Mouse (Mus musculus): ENCODE measurements around the gene Sult2b1.

DNA sequence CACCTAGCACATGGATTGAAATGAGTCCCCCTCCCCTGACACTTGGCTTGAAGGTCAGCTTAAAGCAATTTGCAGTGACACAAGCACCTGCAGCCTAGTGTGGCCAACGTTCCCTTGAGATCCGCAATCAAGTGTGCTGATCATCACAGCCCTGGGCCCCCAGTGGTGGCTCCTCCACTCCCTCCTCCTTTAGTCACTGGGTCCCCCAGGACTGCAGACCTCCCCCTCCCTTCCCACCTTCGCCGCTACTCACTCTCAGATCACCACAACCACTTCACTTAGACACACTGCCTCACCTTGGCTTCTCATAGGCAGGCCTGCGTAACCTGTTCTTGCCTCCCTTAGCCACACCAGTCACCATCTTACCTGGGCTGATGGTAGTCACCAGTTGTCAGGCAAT, 21.5 kb upstream of the Sult2b1 start:
- TF ChIP-seq CTCF (IDR thresholded peaks at IDR 0.05; ENCODE audit: low read depth) (no peak), EP300 (IDR thresholded peaks at IDR 0.05; ENCODE audit: low read depth) (no peak)
